Mouse (Mus musculus): Measurements from ENCODE around the gene Snx13. TPM values are rescaled to one million over a fixed set of nuclear protein-coding genes. Genes with fewer than 3 reads are reported as not detected.

Snx13 gene
- polyA plus RNA-seq, 1 experiment from 2014 or later = 25.0 TPM

- no peaks in the 10 kb centered on the region for H3K9me3 ChIP-seq
- WGBS = 74% methylated on average over 6 of the region's 6 CpGs
- peaks cover 12% of the 10 kb centered on the region; the same call in 1 of the 2 replicates for H3K4me1 ChIP-seq
- DNase-seq (ENCODE audit: low spot score) = no peak
- 0 out of 2 replicates have a peak, but pooled peaks cover 4% of the 10 kb centered on the region for H3K36me3 ChIP-seq
- no peak overlapping the region for H3K4me3 ChIP-seq
- H3K27ac ChIP-seq = no peak overlapping the region
- no peaks in the 10 kb centered on the region for H3K27me3 ChIP-seq (ENCODE audit: insufficient read depth, poor library complexity, severe bottlenecking)
These were observed 7.4 kb downstream of the Snx13 start for GRCm38 (mm10) chr12:35054420-35054819.

GRCm38 (mm10) chr12:35055114-35056095 is 8.4 kb downstream of the Snx13 start:
- no peak for DNase-seq (ENCODE audit: low spot score)
- Histone ChIP-seq H3K27ac (no peak overlapping the region), H3K4me1 (peaks cover 12% of the 10 kb centered on the region; the same call in 1 of the 2 replicates), H3K4me3 (no peak overlapping the region), H3K9me3 (no peaks in the 10 kb centered on the region), H3K36me3 (0 out of 2 replicates have a peak, but pooled peaks cover 4% of the 10 kb centered on the region), H3K27me3 (ENCODE audit: insufficient read depth, poor library complexity, severe bottlenecking) (no peaks in the 10 kb centered on the region)
- 73% methylated on average over 7 of the region's 7 CpGs for WGBS

DNA sequence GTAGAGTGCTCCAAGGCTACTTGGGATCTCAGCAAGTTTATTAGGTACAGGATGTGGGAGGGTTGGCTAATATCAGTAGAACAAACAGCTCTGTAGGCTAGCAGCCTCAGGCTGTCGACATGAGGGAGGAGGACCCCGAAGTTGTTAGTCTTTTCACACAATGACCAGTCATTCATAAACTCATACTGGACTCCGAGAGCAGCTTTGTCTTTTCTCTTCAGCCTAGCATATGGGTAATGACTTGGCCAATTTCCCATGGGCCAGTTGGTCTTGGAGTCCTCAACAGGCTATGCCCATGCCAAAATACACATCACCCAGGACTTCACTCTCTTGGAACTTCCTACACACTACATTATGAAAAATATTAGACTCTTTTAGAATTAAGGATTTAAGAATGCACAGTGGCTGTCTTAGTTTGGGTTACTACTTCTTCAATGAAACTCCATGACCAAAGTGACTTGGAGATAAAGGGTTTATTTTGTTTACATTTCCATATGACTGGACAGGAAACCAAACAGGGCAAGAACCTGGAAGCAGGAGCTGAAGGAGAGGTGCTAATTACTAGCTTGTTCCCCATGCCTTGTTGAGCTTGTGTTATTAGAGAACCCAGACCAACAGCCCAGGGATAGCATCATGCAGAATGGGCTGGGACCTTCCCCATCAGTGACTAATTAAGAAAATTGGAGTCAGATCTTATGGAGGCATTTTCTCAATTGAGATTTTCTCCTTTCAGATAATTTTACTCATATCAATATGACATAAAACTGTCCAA is 16.9 kb downstream of the Snx13 start:
- no peaks in the 10 kb centered on the region for H3K36me3 ChIP-seq
- H3K27ac ChIP-seq = no peak overlapping the region
- H3K4me3 ChIP-seq = no peak overlapping the region
- H3K9me3 ChIP-seq = no peaks in the 10 kb centered on the region
- DNase-seq (ENCODE audit: low spot score) = no peak
- H3K4me1 ChIP-seq = peaks cover 5% of the 10 kb centered on the region; the same call in 1 of the 2 replicates
- no peaks in the 10 kb centered on the region for H3K27me3 ChIP-seq (ENCODE audit: insufficient read depth, poor library complexity, severe bottlenecking)
- WGBS = 56% methylated on average over 3 of the region's 3 CpGs

- H3K9me3 ChIP-seq = no peaks in the 10 kb centered on the region
- H3K27ac ChIP-seq = no peak overlapping the region
- no peak for DNase-seq (ENCODE audit: low spot score)
- no peaks in the 10 kb centered on the region for H3K27me3 ChIP-seq (ENCODE audit: insufficient read depth, poor library complexity, severe bottlenecking)
- H3K4me3 ChIP-seq = no peak overlapping the region
- H3K4me1 ChIP-seq = peaks cover 5% of the 10 kb centered on the region; the same call in 1 of the 2 replicates
- H3K36me3 ChIP-seq = no peaks in the 10 kb centered on the region
These were observed 20.6 kb downstream of the Snx13 start for GRCm38 (mm10) chr12:35067621-35068020.

GRCm38 (mm10) chr12:35071336-35071735 is 24.4 kb downstream of the Snx13 start:
- no peak for DNase-seq (ENCODE audit: low spot score)
- no peak overlapping the region for H3K4me3 ChIP-seq
- H3K27me3 ChIP-seq (ENCODE audit: insufficient read depth, poor library complexity, severe bottlenecking) = no peaks in the 10 kb centered on the region
- H3K9me3 ChIP-seq = no peaks in the 10 kb centered on the region
- 0 out of 2 replicates have a peak, but pooled peaks cover 3% of the 10 kb centered on the region for H3K4me1 ChIP-seq
- H3K36me3 ChIP-seq = no peaks in the 10 kb centered on the region
- no peak overlapping the region for H3K27ac ChIP-seq

GRCm38 (mm10) chr12:35072178-35072577 is 25.2 kb downstream of the Snx13 start:
- Histone ChIP-seq H3K4me3 (no peak overlapping the region), H3K27ac (no peak overlapping the region), H3K36me3 (no peaks in the 10 kb centered on the region), H3K4me1 (0 out of 2 replicates have a peak, but pooled peaks cover 3% of the 10 kb centered on the region), H3K27me3 (ENCODE audit: insufficient read depth, poor library complexity, severe bottlenecking) (no peaks in the 10 kb centered on the region), H3K9me3 (no peaks in the 10 kb centered on the region)
- no peak for DNase-seq (ENCODE audit: low spot score)

- 71% methylated on average over 3 of the region's 3 CpGs for WGBS
These were observed 29.0 kb downstream of the Snx13 start for GRCm38 (mm10) chr12:35075993-35076392.

DNA sequence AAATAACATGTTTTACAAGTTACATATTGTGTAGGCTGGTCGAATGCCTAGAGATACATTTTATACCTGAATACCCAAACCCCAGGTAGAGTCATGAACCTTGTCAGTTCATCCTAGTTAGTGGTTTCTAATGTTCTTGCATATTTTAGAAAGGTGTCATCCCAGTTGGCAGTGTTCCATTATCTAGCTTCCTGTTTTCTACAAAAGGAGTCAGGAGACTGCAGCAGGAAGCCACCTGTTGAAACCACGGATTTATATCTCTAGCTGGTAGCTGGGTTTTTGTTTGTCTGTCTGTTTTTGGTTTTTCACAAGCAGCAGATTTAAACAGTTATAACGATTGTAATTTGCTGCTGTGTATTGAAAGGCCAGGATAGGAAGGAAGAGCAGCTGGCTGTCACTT is 76.6 kb downstream of the Snx13 start:
- Histone ChIP-seq H3K4me3 (no peak overlapping the region), H3K4me1 (no peaks in the 10 kb centered on the region), H3K27me3 (ENCODE audit: insufficient read depth, poor library complexity, severe bottlenecking) (no peaks in the 10 kb centered on the region), H3K36me3 (peaks cover 14% of the 10 kb centered on the region; the same call in 1 of the 2 replicates), H3K27ac (no peak overlapping the region), H3K9me3 (no peaks in the 10 kb centered on the region)
- WGBS = 80% methylated on average over 3 of the region's 3 CpGs
- no peak for DNase-seq (ENCODE audit: low spot score)

More at GRCm38 (mm10) chr12:35075993-35076392, 29.0 kb downstream of the Snx13 start:
- H3K9me3 ChIP-seq = no peaks in the 10 kb centered on the region
- DNase-seq (ENCODE audit: low spot score) = no peak
- H3K27me3 ChIP-seq (ENCODE audit: insufficient read depth, poor library complexity, severe bottlenecking) = no peaks in the 10 kb centered on the region
- no peaks in the 10 kb centered on the region for H3K36me3 ChIP-seq
- no peak overlapping the region for H3K27ac ChIP-seq
- 0 out of 2 replicates have a peak, but pooled peaks cover 3% of the 10 kb centered on the region for H3K4me1 ChIP-seq
- no peak overlapping the region for H3K4me3 ChIP-seq

DNA sequence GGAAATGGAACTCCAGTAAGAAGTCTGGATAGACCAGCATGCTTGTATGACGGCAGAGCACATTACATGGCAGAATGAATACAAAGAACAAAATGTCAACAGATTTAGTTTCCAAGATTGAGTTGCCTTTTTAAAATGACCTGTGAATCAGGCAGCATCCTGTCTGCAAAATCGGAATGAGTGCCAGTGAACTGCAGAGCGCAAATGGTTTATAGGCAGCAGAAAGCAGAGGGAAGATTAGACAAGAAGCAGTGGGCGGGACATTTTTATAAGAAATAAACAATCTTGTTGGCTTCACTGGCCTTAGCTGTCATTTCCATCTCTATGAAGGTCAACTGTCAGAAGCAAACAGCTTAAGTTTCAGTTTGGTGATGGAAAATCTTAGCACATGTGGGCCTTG is 106.2 kb downstream of the Snx13 start:
- DNase-seq (ENCODE audit: low spot score) = no peak

GRCm38 (mm10) chr12:35154149-35154548 is 107.2 kb downstream of the Snx13 start:
- WGBS = 75% methylated on average over 3 of the region's 3 CpGs

More for the DNA sequence above, 106.2 kb downstream of the Snx13 start:
- Histone ChIP-seq H3K27ac (no peak overlapping the region), H3K9me3 (no peaks in the 10 kb centered on the region), H3K4me1 (no peaks in the 10 kb centered on the region), H3K27me3 (ENCODE audit: insufficient read depth, poor library complexity, severe bottlenecking) (no peaks in the 10 kb centered on the region), H3K36me3 (peaks cover 7% of the 10 kb centered on the region; the same call in 1 of the 2 replicates), H3K4me3 (no peak overlapping the region)
- WGBS = 91% methylated on average over 4 of the region's 4 CpGs

DNA sequence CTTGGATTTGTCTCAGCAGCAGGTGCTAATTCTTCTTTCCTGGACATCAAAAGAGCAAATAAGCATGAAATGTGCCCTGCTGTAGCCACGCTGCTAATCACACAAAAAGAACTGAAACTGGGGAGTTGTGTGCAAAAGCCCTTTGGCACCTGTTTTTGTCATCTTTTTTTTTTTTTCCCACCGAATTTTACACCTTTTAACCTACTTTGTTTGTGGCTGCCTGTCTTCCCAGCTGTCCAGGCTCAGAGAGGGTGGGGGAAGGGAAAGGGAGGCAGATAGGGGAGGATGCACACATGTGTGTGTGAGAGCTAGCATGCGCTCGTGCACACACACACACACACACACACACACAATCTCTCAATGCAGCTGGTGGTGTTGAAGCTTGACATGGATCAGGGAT is 110.3 kb downstream of the Snx13 start:
- Histone ChIP-seq H3K27ac (no peak overlapping the region), H3K27me3 (ENCODE audit: insufficient read depth, poor library complexity, severe bottlenecking) (no peaks in the 10 kb centered on the region), H3K9me3 (no peaks in the 10 kb centered on the region), H3K4me3 (no peak overlapping the region), H3K36me3 (no peaks in the 10 kb centered on the region), H3K4me1 (no peaks in the 10 kb centered on the region)
- WGBS = 72% methylated on average over 4 of the region's 4 CpGs
- no peak for DNase-seq (ENCODE audit: low spot score)

More at GRCm38 (mm10) chr12:35154149-35154548, 107.2 kb downstream of the Snx13 start:
- Histone ChIP-seq H3K4me1 (no peaks in the 10 kb centered on the region), H3K36me3 (peaks cover 3% of the 10 kb centered on the region; the same call in 1 of the 2 replicates), H3K4me3 (no peak overlapping the region), H3K27ac (no peak overlapping the region), H3K27me3 (ENCODE audit: insufficient read depth, poor library complexity, severe bottlenecking) (no peaks in the 10 kb centered on the region), H3K9me3 (no peaks in the 10 kb centered on the region)
- no peak for DNase-seq (ENCODE audit: low spot score)

DNA sequence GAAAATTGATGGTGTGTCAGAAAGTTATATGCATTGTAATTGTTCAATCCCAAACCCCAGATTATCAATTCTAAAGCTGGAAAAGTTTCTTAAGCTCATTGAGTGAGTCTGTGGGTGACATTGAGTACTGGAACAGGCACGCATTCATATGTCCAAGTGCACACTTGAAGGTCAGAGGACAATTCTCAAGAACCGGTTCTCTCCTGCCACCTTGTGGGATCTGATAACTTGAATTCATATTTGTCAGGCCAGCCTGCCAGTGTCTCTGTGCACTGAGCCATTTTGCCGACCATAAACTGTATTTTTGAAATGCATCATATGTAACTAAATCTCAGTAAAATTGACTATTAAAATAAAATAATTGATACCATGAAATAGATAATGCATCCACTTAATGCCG is 114.7 kb downstream of the Snx13 start:
- Histone ChIP-seq H3K4me1 (no peaks in the 10 kb centered on the region), H3K27ac (no peak overlapping the region), H3K9me3 (no peaks in the 10 kb centered on the region), H3K27me3 (ENCODE audit: insufficient read depth, poor library complexity, severe bottlenecking) (no peaks in the 10 kb centered on the region), H3K36me3 (no peaks in the 10 kb centered on the region), H3K4me3 (no peak overlapping the region)
- DNase-seq (ENCODE audit: low spot score) = no peak
- WGBS = 69% methylated on average over 4 of the region's 4 CpGs

- 83% methylated on average over 4 of the region's 4 CpGs for WGBS
- H3K9me3 ChIP-seq = no peaks in the 10 kb centered on the region
- H3K27me3 ChIP-seq (ENCODE audit: insufficient read depth, poor library complexity, severe bottlenecking) = no peaks in the 10 kb centered on the region
- no peaks in the 10 kb centered on the region for H3K36me3 ChIP-seq
- peak; percentile 17 for DNase-seq (ENCODE audit: low spot score)
- no peaks in the 10 kb centered on the region for H3K4me1 ChIP-seq
- H3K27ac ChIP-seq = no peak overlapping the region
- H3K4me3 ChIP-seq = no peak overlapping the region
These were observed 123.3 kb downstream of the Snx13 start for GRCm38 (mm10) chr12:35170275-35170674.

All from heart, embryonic 10.5 days (tissue).